Mouse (Mus musculus) heart, embryonic 16.5 days (tissue): ENCODE measurements around the gene Ppp1r1b. TPM values are rescaled to one million over a fixed set of nuclear protein-coding genes. Genes with fewer than 3 reads are reported as not detected.

ENCODE experiments used
- ATAC-seq: fragments of 200-750 bp; cut with Nextera tagmentation; replicated peaks from 2 replicates; pipeline ENCODE4 v1.8.0; 2017; ENCODE audit warnings: moderate number of reproducible peaks; ENCODE audit not compliant: insufficient read depth, low FRiP score; ENCODE audit errors: extremely low read depth
- H3K27ac ChIP-seq: fragments of 300-500 bp; sonication (generic); 2 replicates; pipeline ENCODE4 v1.5.1; 2014; ENCODE audit warnings: mild to moderate bottlenecking, low read length, control low read depth, moderate library complexity
- H3K27me3 ChIP-seq: fragments of 300-500 bp; sonication (generic); 2 replicates; pipeline ENCODE4 v1.6.1; 2014; ENCODE audit warnings: low read length, mixed read lengths; ENCODE audit not compliant: control insufficient read depth, insufficient read depth
- H3K36me3 ChIP-seq: fragments of 300-500 bp; sonication (generic); 2 replicates; pipeline ENCODE4 v1.6.1; 2014; ENCODE audit not compliant: control insufficient read depth, insufficient read depth
- H3K4me1 ChIP-seq: fragments of 300-500 bp; sonication (generic); 2 replicates; pipeline ENCODE4 v1.6.1; 2014; ENCODE audit warnings: low read length, mixed read lengths; ENCODE audit not compliant: control insufficient read depth, insufficient read depth
- H3K4me2 ChIP-seq: fragments of 300-500 bp; sonication (generic); 2 replicates; pipeline ENCODE4 v1.6.1; 2014; ENCODE audit warnings: low read depth, mild to moderate bottlenecking, control low read depth, low read length
- H3K4me3 ChIP-seq: fragments of 300-500 bp; sonication (generic); 2 replicates; pipeline ENCODE4 v1.5.1; 2014; ENCODE audit warnings: mild to moderate bottlenecking, control low read depth, low read length
- H3K9ac ChIP-seq: fragments of 300-500 bp; sonication (generic); 2 replicates; pipeline ENCODE4 v1.6.1; 2014; ENCODE audit warnings: low read length, control low read depth
- H3K9me3 ChIP-seq: fragments of 300-500 bp; sonication (generic); replicated peaks from 2 replicates; pipeline ENCODE4 v1.6.1; 2016; ENCODE audit warnings: low read length; ENCODE audit not compliant: control insufficient read depth
- WGBS: fragments of 180-500 bp; shearing (Covaris S2); extraction: QIAGEN DNeasy Blood & Tissue Kit; methylation state at CpG from one replicate; pipeline ENCODE4 v1.1.7; 2014; 5-methylcytosine and 5-hydroxymethylcytosine counted together
- polyA plus RNA-seq: library from polyadenylated mRNA; unstranded; fragments of >200 nt; fragmentation: Nextera tagmentation; extraction: Ambion mirVana; gene quantifications from 2 replicates; pipeline ENCODE4 v1.2.1, GENCODE M21; 2015

Ppp1r1b gene
- polyA plus RNA-seq, 1 experiment from 2014 or later, result 74.0 TPM

DNA sequence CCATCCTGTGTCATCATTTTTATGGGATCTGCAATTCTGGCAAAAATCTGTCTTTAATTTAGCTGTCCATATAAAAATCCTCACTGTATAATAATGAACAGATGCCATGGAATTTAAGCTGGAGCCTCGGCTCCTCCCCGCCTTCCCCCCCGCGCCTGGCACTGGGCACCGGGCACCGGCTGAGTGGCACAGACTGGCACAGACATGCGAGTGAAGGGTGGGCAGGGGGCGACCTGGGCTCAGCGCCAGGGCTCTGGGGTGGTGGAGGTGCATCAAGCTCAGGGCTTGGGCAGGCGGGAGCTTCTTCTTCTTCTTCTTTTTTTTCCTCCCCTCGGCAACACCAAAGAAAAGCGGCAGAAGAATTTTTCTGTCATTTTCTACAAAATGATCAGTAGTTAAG, 27.8 kb upstream of the Ppp1r1b start:
- Histone ChIP-seq H3K4me3 (no peak overlapping the region), H3K27me3 (peaks cover 94% of the 10 kb centered on the region), H3K27ac (no peak overlapping the region), H3K9ac (no peak overlapping the region), H3K4me1 (no peaks in the 10 kb centered on the region), H3K4me2 (no peak overlapping the region), H3K9me3 (no peaks in the 10 kb centered on the region), H3K36me3 (no peaks in the 10 kb centered on the region)
- ATAC-seq, result no peak
- 12% methylated on average over 12 of the region's 12 CpGs for WGBS

- H3K9ac ChIP-seq, result no peak overlapping the region
- H3K27me3 ChIP-seq, result peaks cover 94% of the 10 kb centered on the region
- H3K36me3 ChIP-seq, result no peaks in the 10 kb centered on the region
- ATAC-seq, result no peak
- H3K4me3 ChIP-seq, result no peak overlapping the region
- no peak overlapping the region for H3K27ac ChIP-seq
- no peaks in the 10 kb centered on the region for H3K4me1 ChIP-seq
- WGBS, result 2% methylated on average over 30 of the region's 30 CpGs
- H3K4me2 ChIP-seq, result no peak overlapping the region
- no peaks in the 10 kb centered on the region for H3K9me3 ChIP-seq
Measured at GRCm38 (mm10) chr11:98320806-98321676, 27.2 kb upstream of the Ppp1r1b start.

DNA sequence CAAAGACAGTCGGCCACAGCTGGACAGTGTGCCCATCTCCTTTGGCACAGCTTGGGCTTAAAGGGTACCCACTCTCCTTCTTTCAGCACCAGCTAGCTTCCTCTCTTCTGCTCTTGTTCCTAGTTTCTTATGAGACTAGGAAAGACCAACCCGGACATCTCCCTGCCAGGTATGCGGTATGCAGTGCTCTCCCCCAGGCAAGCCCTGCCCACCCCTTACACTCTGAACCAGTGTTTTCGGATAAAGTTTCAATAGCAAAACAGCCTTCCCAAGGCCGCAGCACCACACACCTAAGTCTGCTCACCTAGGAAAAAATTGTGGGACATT, 26.6 kb upstream of the Ppp1r1b start:
- Histone ChIP-seq H3K27ac (no peak overlapping the region), H3K4me3 (no peak overlapping the region), H3K9ac (no peak overlapping the region), H3K27me3 (peaks cover 92% of the 10 kb centered on the region), H3K4me2 (no peak overlapping the region), H3K4me1 (no peaks in the 10 kb centered on the region), H3K9me3 (no peaks in the 10 kb centered on the region), H3K36me3 (no peaks in the 10 kb centered on the region)
- WGBS, result 3% methylated on average over 5 of the region's 5 CpGs
- ATAC-seq, result no peak

GRCm38 (mm10) chr11:98322159-98322558, 26.0 kb upstream of the Ppp1r1b start:
- Histone ChIP-seq H3K27me3 (peaks cover 92% of the 10 kb centered on the region), H3K4me3 (no peak overlapping the region), H3K9me3 (no peaks in the 10 kb centered on the region), H3K4me2 (no peak overlapping the region), H3K9ac (no peak overlapping the region), H3K4me1 (no peaks in the 10 kb centered on the region), H3K36me3 (no peaks in the 10 kb centered on the region), H3K27ac (no peak overlapping the region)
- ATAC-seq, result no peak
- 7% methylated on average over 1 of the region's 1 CpGs for WGBS

GRCm38 (mm10) chr11:98323136-98323866, 24.9 kb upstream of the Ppp1r1b start:
- Histone ChIP-seq H3K27me3 (peaks cover 95% of the 10 kb centered on the region), H3K9me3 (no peaks in the 10 kb centered on the region), H3K4me2 (no peak overlapping the region), H3K9ac (no peak overlapping the region), H3K36me3 (no peaks in the 10 kb centered on the region), H3K4me1 (peaks cover 5% of the 10 kb centered on the region), H3K4me3 (no peak overlapping the region), H3K27ac (no peak overlapping the region)
- WGBS, result 5% methylated on average over 10 of the region's 10 CpGs
- ATAC-seq, result no peak

DNA sequence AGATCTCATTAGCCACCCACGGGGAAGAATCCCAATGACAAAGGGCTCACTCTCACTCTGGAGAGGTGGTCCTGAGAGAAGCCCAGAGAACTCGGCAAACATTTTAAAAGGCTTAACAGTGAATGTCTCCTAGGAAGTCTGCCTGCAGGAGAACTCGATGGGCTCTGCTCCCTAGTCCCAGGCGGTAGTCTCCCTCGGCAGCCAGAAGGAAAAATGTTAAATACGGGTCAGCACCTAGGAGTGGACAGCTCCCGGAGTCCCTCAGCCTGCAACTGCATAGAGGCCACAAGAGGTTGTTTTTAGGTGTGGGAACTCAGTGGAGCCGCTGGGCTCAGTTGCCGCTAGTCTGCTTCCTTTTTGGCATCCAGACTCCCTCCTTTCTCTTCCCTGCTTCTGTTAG, 24.3 kb upstream of the Ppp1r1b start:
- no peak overlapping the region for H3K4me2 ChIP-seq
- H3K4me3 ChIP-seq, result no peak overlapping the region
- H3K4me1 ChIP-seq, result peaks cover 8% of the 10 kb centered on the region
- no peaks in the 10 kb centered on the region for H3K9me3 ChIP-seq
- 3% methylated on average over 9 of the region's 9 CpGs for WGBS
- no peaks in the 10 kb centered on the region for H3K36me3 ChIP-seq
- no peak overlapping the region for H3K27ac ChIP-seq
- H3K9ac ChIP-seq, result no peak overlapping the region
- peaks cover 95% of the 10 kb centered on the region for H3K27me3 ChIP-seq
- no peak for ATAC-seq

DNA sequence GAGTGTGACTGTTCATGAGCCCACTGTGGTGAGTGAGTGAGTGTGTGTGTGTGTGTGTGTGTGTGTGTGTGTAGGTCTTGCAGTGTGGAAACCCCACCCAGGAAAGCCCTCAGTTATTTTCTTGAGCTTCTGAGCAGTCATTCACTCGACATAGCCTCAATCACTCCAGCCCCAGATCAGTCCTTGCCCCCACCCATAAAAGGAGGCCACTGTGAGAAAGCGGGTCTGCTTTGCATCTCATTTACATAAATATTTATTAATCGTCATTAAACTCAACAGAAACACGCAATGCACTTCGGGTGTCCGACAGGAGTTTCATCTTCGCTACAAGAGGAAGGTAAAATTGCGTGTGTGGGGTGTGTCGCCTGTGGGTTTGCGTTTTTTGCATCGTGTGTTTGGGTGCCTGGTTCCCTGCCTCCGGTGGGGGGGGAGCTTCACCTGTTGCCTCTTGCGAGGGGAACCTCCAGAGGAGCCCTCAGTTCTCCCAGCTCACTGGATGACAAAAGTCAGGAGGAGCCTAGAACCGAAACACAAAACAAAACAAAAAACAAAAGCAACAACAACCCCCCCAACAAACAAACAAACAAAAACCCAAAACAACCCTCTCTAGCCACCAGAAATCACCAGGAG, 22.9 kb upstream of the Ppp1r1b start:
- Histone ChIP-seq H3K9me3 (no peaks in the 10 kb centered on the region), H3K36me3 (no peaks in the 10 kb centered on the region), H3K4me3 (no peak overlapping the region), H3K4me2 (no peak overlapping the region), H3K9ac (no peak overlapping the region), H3K27me3 (peaks cover 95% of the 10 kb centered on the region), H3K4me1 (peaks cover 8% of the 10 kb centered on the region), H3K27ac (no peak overlapping the region)
- no peak for ATAC-seq
- 6% methylated on average over 14 of the region's 14 CpGs for WGBS

DNA sequence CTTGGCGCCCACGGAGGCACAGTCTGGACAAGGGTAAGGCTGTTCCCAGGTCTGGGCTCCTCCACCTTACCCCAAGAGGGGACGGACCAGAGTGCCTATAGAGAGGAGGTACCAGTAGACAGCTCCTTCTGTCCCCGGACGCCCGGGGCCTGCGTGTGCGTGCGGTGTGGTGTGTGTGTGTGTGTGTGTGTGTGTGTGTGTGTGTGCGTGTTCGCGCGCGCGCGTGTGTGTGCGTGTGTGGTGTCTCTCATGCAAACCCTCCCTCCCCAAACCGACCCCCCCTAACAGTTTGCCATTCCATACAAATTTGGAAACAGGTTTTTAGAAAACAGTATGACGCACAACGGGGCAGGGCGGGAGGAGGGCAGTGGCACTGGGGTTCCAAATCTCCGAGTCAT, 22.4 kb upstream of the Ppp1r1b start:
- peaks cover 97% of the 10 kb centered on the region for H3K27me3 ChIP-seq
- 2% methylated on average over 22 of the region's 22 CpGs for WGBS
- no peak overlapping the region for H3K4me3 ChIP-seq
- no peak overlapping the region for H3K4me2 ChIP-seq
- ATAC-seq, result no peak
- no peak overlapping the region for H3K9ac ChIP-seq
- H3K36me3 ChIP-seq, result no peaks in the 10 kb centered on the region
- H3K27ac ChIP-seq, result no peak overlapping the region
- peaks cover 8% of the 10 kb centered on the region for H3K4me1 ChIP-seq
- no peaks in the 10 kb centered on the region for H3K9me3 ChIP-seq

GRCm38 (mm10) chr11:98326741-98327135, 21.5 kb upstream of the Ppp1r1b start:
- ATAC-seq, result no peak
- no peak overlapping the region for H3K27ac ChIP-seq
- H3K9me3 ChIP-seq, result no peaks in the 10 kb centered on the region
- 0 out of 2 replicates have a peak overlapping the region, but pooled peaks have one; percentile 58 for H3K4me2 ChIP-seq
- 2% methylated on average over 19 of the region's 19 CpGs for WGBS
- no peak overlapping the region for H3K9ac ChIP-seq
- peaks cover 97% of the 10 kb centered on the region for H3K27me3 ChIP-seq
- peak overlapping the region; percentile 36; the same call in 1 of the 2 replicates for H3K4me3 ChIP-seq
- no peaks in the 10 kb centered on the region for H3K36me3 ChIP-seq
- peaks cover 8% of the 10 kb centered on the region for H3K4me1 ChIP-seq
